Mouse (Mus musculus) CD4-positive, CD25-positive, alpha-beta regulatory T cell, adult 2 months (primary cell): ENCODE results near the gene Gm17622.

Source experiments
- DNase-seq: peaks from one replicate; pipeline ENCODE4 v3.0.0-alpha.2; 2012; ENCODE audit warnings: low read depth, low spot score

Gm17622 gene

GRCm38 (mm10) chr13:96490433-96490832, at the start of gene Gm17622:
Gene Gm17622, plus strand, starts transcription at chr13:96490733.
- no peak for DNase-seq

- no peak for DNase-seq
These were observed 40.2 kb upstream of the Gm17622 start for GRCm38 (mm10) chr13:96450205-96450856.

GRCm38 (mm10) chr13:96450869-96451268, 39.7 kb upstream of the Gm17622 start:
- DNase-seq: no peak

GRCm38 (mm10) chr13:96451386-96452140, 39.0 kb upstream of the Gm17622 start:
- no peak for DNase-seq

GRCm38 (mm10) chr13:96452621-96453020, 37.9 kb upstream of the Gm17622 start:
- no peak for DNase-seq

GRCm38 (mm10) chr13:96454288-96454687, 36.2 kb upstream of the Gm17622 start:
- DNase-seq: no peak

GRCm38 (mm10) chr13:96457566-96457965, 33.0 kb upstream of the Gm17622 start:
- no peak for DNase-seq

GRCm38 (mm10) chr13:96458018-96458417, 32.5 kb upstream of the Gm17622 start:
- no peak for DNase-seq

- no peak for DNase-seq
These were observed 31.9 kb upstream of the Gm17622 start for GRCm38 (mm10) chr13:96458606-96459005.

GRCm38 (mm10) chr13:96462644-96463043, 27.9 kb upstream of the Gm17622 start:
- DNase-seq: no peak

GRCm38 (mm10) chr13:96465315-96465714, 25.2 kb upstream of the Gm17622 start:
- DNase-seq: no peak

- no peak for DNase-seq
These were observed 21.9 kb upstream of the Gm17622 start for GRCm38 (mm10) chr13:96468678-96469077.

GRCm38 (mm10) chr13:96470556-96470955, 20.0 kb upstream of the Gm17622 start:
- DNase-seq: no peak

GRCm38 (mm10) chr13:96470957-96471356, 19.6 kb upstream of the Gm17622 start, which contains the start of gene Ankdd1b:
Gene Ankdd1b, minus strand, starts transcription at chr13:96471198.
- no peak for DNase-seq

GRCm38 (mm10) chr13:96477226-96477625, 13.3 kb upstream of the Gm17622 start:
- DNase-seq: no peak

- no peak for DNase-seq
These were observed 11.5 kb upstream of the Gm17622 start for GRCm38 (mm10) chr13:96478991-96479390.

- DNase-seq: peak; percentile 79
These were observed 3.3 kb upstream of the Gm17622 start for GRCm38 (mm10) chr13:96487230-96487629.

GRCm38 (mm10) chr13:96487968-96488367, 2.6 kb upstream of the Gm17622 start:
- no peak for DNase-seq

GRCm38 (mm10) chr13:96496630-96497029, 6.1 kb downstream of the Gm17622 start:
- no peak for DNase-seq

- DNase-seq: no peak
These were observed 9.4 kb downstream of the Gm17622 start for GRCm38 (mm10) chr13:96499891-96500290.

GRCm38 (mm10) chr13:96505661-96506060, 15.1 kb downstream of the Gm17622 start:
- DNase-seq: no peak

GRCm38 (mm10) chr13:96506313-96506712, 15.8 kb downstream of the Gm17622 start:
- peak; percentile 26 for DNase-seq

- DNase-seq: no peak
These were observed 17.0 kb downstream of the Gm17622 start for GRCm38 (mm10) chr13:96507541-96507940.
